Mouse (Mus musculus) limb, embryonic 10.5 days (tissue): Measurements from ENCODE around the gene Ccdc42. TPM values are rescaled to one million over a fixed set of nuclear protein-coding genes. Genes with fewer than 3 reads are reported as not detected.

Experiments
- DNase-seq: peaks from one replicate; pipeline ENCODE4 v3.0.0-alpha.2; 2017; ENCODE audit warnings: low spot score
- H3K27ac ChIP-seq: fragments of 300-500 bp; sonication (generic); 2 replicates; pipeline ENCODE4 v1.5.1; 2016; ENCODE audit warnings: mild to moderate bottlenecking
- H3K27me3 ChIP-seq: fragments of 300-500 bp; sonication (generic); 2 replicates; pipeline ENCODE4 v1.6.1; 2016; ENCODE audit warnings: low read depth, mild to moderate bottlenecking; ENCODE audit not compliant: poor library complexity, severe bottlenecking
- H3K36me3 ChIP-seq: fragments of 300-500 bp; sonication (generic); 2 replicates; pipeline ENCODE4 v1.6.1; 2016; ENCODE audit warnings: mild to moderate bottlenecking, moderate library complexity
- H3K4me1 ChIP-seq: fragments of 300-500 bp; sonication (generic); 2 replicates; pipeline ENCODE4 v1.6.1; 2016
- H3K4me3 ChIP-seq: fragments of 300-500 bp; sonication (generic); 2 replicates; pipeline ENCODE4 v1.5.1; 2016; ENCODE audit warnings: mild to moderate bottlenecking, moderate library complexity
- H3K9me3 ChIP-seq: fragments of 300-500 bp; sonication (generic); replicated peaks from 2 replicates; pipeline ENCODE4 v1.6.1; 2016; ENCODE audit warnings: mild to moderate bottlenecking
- WGBS: fragments of 180-500 bp; shearing (Covaris S2); methylation state at CpG from one replicate; pipeline ENCODE4 v1.1.7; 2016; 5-methylcytosine and 5-hydroxymethylcytosine counted together
- polyA plus RNA-seq: library from polyadenylated mRNA; unstranded; fragments of >200 nt; fragmentation: Nextera tagmentation; extraction: Ambion mirVana; gene quantifications from 2 replicates; pipeline ENCODE4 v1.2.1, GENCODE M21; 2016

Gene Ccdc42
- polyA plus RNA-seq: 0.64 and 0.89 TPM in 2 replicates

GRCm38 (mm10) chr11:68586721-68587120 is at the start of gene Ccdc42:
Gene Ccdc42 (plus strand): TSS chr11:68587021.
- Histone ChIP-seq H3K36me3 (no peaks in the 10 kb centered on the region), H3K4me1 (peaks cover 29% of the 10 kb centered on the region), H3K4me3 (no peak within 1 kb of the TSS), H3K9me3 (no peaks in the 10 kb centered on the region), H3K27ac (0 out of 2 replicates have a peak within 1 kb of the TSS, but pooled peaks have one; percentile 19), H3K27me3 (no peaks in the 10 kb centered on the region)
- 88% methylated on average over 5 of the region's 5 CpGs for WGBS
- DNase-seq: no peak

DNA sequence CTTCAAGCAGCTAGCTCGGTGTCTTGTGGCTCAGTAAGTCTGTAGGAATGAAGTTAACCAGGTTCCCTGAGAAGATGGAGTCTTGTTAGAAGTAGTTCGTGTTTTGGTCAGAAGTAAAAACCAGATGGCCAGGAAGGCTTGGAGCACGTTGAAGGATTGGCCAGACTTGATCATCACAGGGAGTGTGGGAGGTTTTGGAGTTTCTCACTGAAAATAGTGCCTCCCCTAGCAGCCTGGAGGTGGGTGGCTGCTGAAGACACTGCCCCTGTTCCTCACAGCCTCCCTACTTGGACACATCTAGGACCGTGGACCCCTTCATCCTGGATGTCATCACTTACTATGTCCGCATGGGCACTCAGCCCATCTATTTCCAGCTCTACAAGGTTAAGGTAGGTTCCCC is 47.2 kb upstream of the Ccdc42 start:
- no peak for DNase-seq
- Histone ChIP-seq H3K36me3 (no peaks in the 10 kb centered on the region), H3K4me1 (peaks cover 3% of the 10 kb centered on the region), H3K4me3 (no peak overlapping the region), H3K27me3 (0 out of 2 replicates have a peak, but pooled peaks cover 12% of the 10 kb centered on the region), H3K9me3 (no peaks in the 10 kb centered on the region), H3K27ac (no peak overlapping the region)
- 65% methylated on average over 5 of the region's 5 CpGs for WGBS

DNA sequence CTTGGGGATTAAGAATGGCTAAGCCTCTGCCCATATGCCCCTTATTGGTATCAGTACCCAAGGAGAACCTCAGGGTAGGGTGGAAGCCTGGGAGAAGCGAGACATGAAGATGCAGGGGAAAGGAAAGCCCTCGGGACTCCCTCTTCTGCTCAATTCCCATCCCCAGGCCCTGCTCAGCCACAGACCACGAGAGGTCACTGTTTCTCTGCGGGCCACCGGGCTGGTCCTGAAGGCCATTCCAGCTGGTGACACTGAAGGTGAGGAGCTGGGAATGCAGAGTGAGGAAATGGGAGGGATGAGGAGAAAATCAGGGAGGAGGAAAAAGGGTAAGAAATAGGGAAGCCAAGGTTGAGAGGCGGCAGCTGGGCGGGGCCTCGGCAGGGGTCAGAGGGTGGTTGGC is 42.3 kb upstream of the Ccdc42 start:
- Histone ChIP-seq H3K4me1 (peaks cover 32% of the 10 kb centered on the region), H3K27ac (no peak overlapping the region), H3K36me3 (no peaks in the 10 kb centered on the region), H3K27me3 (0 out of 2 replicates have a peak, but pooled peaks cover 12% of the 10 kb centered on the region), H3K4me3 (no peak overlapping the region), H3K9me3 (no peaks in the 10 kb centered on the region)
- peak; percentile 66 for DNase-seq
- WGBS: 9% methylated on average over 8 of the region's 8 CpGs

- Histone ChIP-seq H3K27me3 (0 out of 2 replicates have a peak, but pooled peaks cover 12% of the 10 kb centered on the region), H3K36me3 (no peaks in the 10 kb centered on the region), H3K9me3 (no peaks in the 10 kb centered on the region), H3K4me3 (no peak overlapping the region), H3K27ac (no peak overlapping the region), H3K4me1 (peaks cover 32% of the 10 kb centered on the region)
- WGBS: 64% methylated on average over 7 of the region's 7 CpGs
- no peak for DNase-seq
Measured at GRCm38 (mm10) chr11:68545172-68545571, 41.6 kb upstream of the Ccdc42 start.

DNA sequence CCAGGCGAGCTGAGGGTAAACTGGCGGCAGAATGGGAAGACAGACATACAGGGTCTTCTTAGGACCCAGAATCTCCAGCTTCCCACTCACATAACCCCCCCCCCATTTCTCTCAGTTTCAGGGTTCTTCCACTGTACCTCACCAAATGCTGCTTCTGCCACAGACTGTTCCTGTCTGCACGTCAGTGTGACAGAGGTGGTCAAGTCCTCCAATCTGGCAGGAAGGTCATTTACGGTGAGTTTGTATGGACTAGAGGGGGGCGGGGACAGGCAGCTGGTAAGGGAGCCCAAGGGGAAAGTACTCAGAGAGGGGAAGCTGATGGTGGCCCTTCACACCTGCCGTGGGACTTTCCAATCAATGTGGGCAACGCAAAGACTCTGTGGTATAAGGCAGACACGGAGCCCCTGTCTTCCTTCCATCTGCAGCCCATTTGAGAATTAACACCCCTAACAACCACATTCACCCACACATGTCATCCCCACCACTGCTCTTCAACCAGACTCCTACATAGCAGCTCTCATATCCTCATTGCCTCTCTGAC is 41.1 kb upstream of the Ccdc42 start:
- no peaks in the 10 kb centered on the region for H3K9me3 ChIP-seq
- H3K4me3 ChIP-seq: no peak overlapping the region
- H3K4me1 ChIP-seq: peaks cover 32% of the 10 kb centered on the region
- WGBS: 78% methylated on average over 8 of the region's 8 CpGs
- no peak overlapping the region for H3K27ac ChIP-seq
- 0 out of 2 replicates have a peak, but pooled peaks cover 12% of the 10 kb centered on the region for H3K27me3 ChIP-seq
- DNase-seq: no peak
- no peaks in the 10 kb centered on the region for H3K36me3 ChIP-seq

GRCm38 (mm10) chr11:68547484-68547883 is 39.3 kb upstream of the Ccdc42 start:
- no peak overlapping the region for H3K27ac ChIP-seq
- no peaks in the 10 kb centered on the region for H3K9me3 ChIP-seq
- no peaks in the 10 kb centered on the region for H3K36me3 ChIP-seq
- no peak overlapping the region for H3K4me3 ChIP-seq
- 0 out of 2 replicates have a peak, but pooled peaks cover 12% of the 10 kb centered on the region for H3K27me3 ChIP-seq
- 84% methylated on average over 2 of the region's 2 CpGs for WGBS
- no peak for DNase-seq
- peaks cover 32% of the 10 kb centered on the region for H3K4me1 ChIP-seq

GRCm38 (mm10) chr11:68549597-68549996 is 37.2 kb upstream of the Ccdc42 start:
- no peak for DNase-seq
- H3K27me3 ChIP-seq: no peaks in the 10 kb centered on the region
- 55% methylated on average over 3 of the region's 3 CpGs for WGBS
- no peak overlapping the region for H3K4me3 ChIP-seq
- H3K9me3 ChIP-seq: no peaks in the 10 kb centered on the region
- H3K27ac ChIP-seq: no peak overlapping the region
- H3K36me3 ChIP-seq: no peaks in the 10 kb centered on the region
- peaks cover 30% of the 10 kb centered on the region for H3K4me1 ChIP-seq

DNA sequence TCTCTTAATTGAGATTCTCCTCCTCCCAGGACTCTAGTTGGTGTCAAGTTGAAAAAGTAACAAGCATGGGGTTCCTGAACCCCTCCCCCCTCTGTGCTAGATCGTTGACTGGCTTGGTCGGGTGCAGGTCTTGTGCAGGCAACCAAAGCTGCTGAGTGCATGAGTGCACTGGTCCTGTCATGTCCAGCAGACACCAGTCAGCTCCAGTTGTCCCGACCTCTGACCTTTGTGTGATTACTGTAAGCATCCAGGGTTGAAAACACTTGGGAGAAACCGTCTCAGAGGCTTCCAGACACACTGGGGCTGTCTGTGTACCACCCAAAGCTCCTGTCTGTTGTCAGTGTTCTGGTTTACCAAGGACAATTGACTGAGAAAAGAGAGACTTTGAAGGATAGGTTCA is 36.5 kb upstream of the Ccdc42 start:
- peaks cover 24% of the 10 kb centered on the region for H3K4me1 ChIP-seq
- no peak for DNase-seq
- WGBS: 65% methylated on average over 4 of the region's 4 CpGs
- no peaks in the 10 kb centered on the region for H3K36me3 ChIP-seq
- peaks cover 6% of the 10 kb centered on the region; the same call in 1 of the 2 replicates for H3K27me3 ChIP-seq
- no peak overlapping the region for H3K27ac ChIP-seq
- H3K9me3 ChIP-seq: no peaks in the 10 kb centered on the region
- no peak overlapping the region for H3K4me3 ChIP-seq

DNA sequence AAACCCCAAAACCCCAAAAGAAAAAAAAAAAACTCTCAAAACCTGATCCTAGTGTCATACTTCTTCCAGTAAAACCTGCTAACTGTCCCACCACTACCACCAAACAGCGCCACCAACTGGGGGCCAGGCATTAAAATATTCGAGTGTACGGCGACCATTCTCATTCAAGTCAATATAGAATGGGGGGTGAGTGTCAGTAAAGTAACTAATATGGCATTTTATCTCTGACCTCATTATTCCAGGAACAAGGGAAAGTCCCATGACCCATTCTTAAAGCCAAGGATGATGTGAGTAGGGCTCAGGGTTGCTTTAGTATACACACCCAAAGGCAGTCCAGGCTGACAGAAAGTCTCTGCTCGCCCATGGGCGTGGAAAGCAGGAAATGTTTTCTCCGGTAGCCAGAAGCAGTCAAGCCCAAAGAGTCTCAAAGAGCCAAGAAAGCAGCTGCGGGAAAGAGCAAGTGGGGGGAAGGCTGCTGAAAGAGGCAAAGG is 32.8 kb upstream of the Ccdc42 start:
- H3K4me1 ChIP-seq: peaks cover 8% of the 10 kb centered on the region; the same call in 1 of the 2 replicates
- no peak overlapping the region for H3K27ac ChIP-seq
- no peak overlapping the region for H3K4me3 ChIP-seq
- H3K9me3 ChIP-seq: no peaks in the 10 kb centered on the region
- 52% methylated on average over 8 of the region's 8 CpGs for WGBS
- DNase-seq: no peak
- peaks cover 32% of the 10 kb centered on the region for H3K27me3 ChIP-seq
- H3K36me3 ChIP-seq: no peaks in the 10 kb centered on the region

DNA sequence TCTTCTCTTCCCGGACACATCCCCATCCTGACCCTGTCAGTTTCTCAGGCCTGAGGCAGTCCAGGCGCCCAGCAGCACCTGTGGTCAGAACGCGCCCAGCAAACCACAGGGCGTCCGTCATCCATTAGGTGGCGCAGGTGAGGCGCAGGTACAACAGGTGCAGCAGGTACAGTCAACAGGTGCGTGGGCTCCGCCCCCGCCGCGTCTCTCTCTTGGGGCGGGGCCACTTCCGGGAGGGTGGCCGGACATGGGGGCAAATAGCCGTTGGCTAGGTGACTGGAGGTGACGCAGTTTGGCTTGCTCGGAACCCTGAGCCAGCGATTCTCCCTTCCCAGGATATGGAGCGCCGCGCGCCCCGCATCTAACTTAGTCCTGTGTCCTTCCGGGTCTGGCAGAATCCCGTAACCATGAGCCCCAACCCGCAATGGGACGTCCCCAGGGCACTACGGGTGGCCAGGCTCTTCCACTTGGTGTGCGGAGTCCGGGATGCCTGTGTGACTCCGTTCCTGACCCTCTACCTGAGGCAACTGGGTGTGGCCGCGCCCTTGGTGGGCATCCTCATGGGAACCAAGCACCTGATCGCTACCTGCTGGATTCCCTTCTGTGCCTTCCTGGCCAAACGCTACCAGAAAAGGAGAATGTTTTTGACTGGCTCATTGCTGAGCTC is 30.8 kb upstream of the Ccdc42 start, which contains the start of gene Mfsd6l:
Gene Mfsd6l (plus strand): TSS at position 269 of the 667 bp plus-strand sequence.
- H3K4me1 ChIP-seq: peaks cover 8% of the 10 kb centered on the region; the same call in 1 of the 2 replicates
- no peaks in the 10 kb centered on the region for H3K9me3 ChIP-seq
- H3K27ac ChIP-seq: no peak within 1 kb of the TSS
- peaks cover 32% of the 10 kb centered on the region for H3K27me3 ChIP-seq
- DNase-seq: no peak
- peak within 1 kb of the TSS; percentile 27 for H3K4me3 ChIP-seq
- H3K36me3 ChIP-seq: no peaks in the 10 kb centered on the region
- 6% methylated on average over 37 of the region's 37 CpGs for WGBS

DNA sequence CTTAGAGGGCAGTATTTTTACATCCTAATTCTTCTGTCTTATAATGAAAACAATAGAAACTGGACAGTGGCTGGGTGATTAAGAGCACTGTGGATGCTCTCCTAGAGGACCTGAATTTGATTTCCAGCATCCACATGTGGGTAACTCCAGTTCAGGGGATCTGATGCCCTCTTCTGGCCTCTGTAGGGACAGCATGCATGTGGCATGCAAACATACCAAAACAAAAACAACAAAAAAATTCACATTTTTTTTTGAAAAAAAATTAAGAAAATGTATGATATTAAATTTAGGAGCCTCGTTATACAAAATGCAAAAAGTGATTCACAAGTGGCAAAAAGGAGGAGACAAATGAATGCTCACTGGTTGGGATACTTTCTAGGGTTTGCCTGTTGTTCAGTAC is 27.3 kb upstream of the Ccdc42 start:
- Histone ChIP-seq H3K4me1 (peaks cover 8% of the 10 kb centered on the region; the same call in 1 of the 2 replicates), H3K27ac (no peak overlapping the region), H3K27me3 (peaks cover 38% of the 10 kb centered on the region), H3K9me3 (no peaks in the 10 kb centered on the region), H3K4me3 (no peak overlapping the region), H3K36me3 (no peaks in the 10 kb centered on the region)
- WGBS: 45% methylated on average over 1 of the region's 1 CpGs
- no peak for DNase-seq

GRCm38 (mm10) chr11:68561957-68562950 is 24.6 kb upstream of the Ccdc42 start:
- Histone ChIP-seq H3K27me3 (peaks cover 18% of the 10 kb centered on the region), H3K4me3 (no peak overlapping the region), H3K4me1 (no peaks in the 10 kb centered on the region), H3K36me3 (no peaks in the 10 kb centered on the region), H3K9me3 (no peaks in the 10 kb centered on the region), H3K27ac (no peak overlapping the region)
- WGBS: 85% methylated on average over 11 of the region's 11 CpGs
- no peak for DNase-seq
